Comparison of ENCODE assay signal across 11 mouse cellular contexts in genomic region chr4:13248406-13249005, GRCm38 (mm10).
DNase-seq lines count a peak whose midpoint lies in the region; ATAC-seq and TF ChIP-seq lines count a peak whose summit lies in the region.
"Had no signal": no experiment of that assay in that cellular context is flagged by ENCODE, and none has a peak within 500 bp of the region (broad histone marks: within the 10 kb centered on the region; RNA-seq: fewer than 3 reads in every experiment).

No protein-coding gene starts in this region.

- H3K4me1 ChIP-seq in heart, embryonic 12.5 days (replicated peaks) = peaks cover 3% of the 10 kb centered on the region; the same call in 1 of the 2 replicates
- H3K4me1 ChIP-seq: liver, embryonic 15.5 days had no signal

- no peak overlapping the region for H3K4me3 ChIP-seq in heart, embryonic 12.5 days
- H3K4me3 ChIP-seq: embryonic facial prominence, embryonic 13.5 days; kidney, embryonic 15.5 days; liver, embryonic 15.5 days had no signal

- H3K27ac ChIP-seq in heart, embryonic 12.5 days (ENCODE audit: poor library complexity, severe bottlenecking) = no peak overlapping the region
- H3K27ac ChIP-seq: embryonic facial prominence, embryonic 13.5 days; kidney, embryonic 15.5 days; liver, embryonic 15.5 days had no signal

- H3K4me2 ChIP-seq in heart, embryonic 12.5 days = no peak overlapping the region
- H3K4me2 ChIP-seq: embryonic facial prominence, embryonic 13.5 days; kidney, embryonic 15.5 days; liver, embryonic 15.5 days had no signal

- H3K36me3 ChIP-seq in heart, embryonic 12.5 days = no peaks in the 10 kb centered on the region
- H3K36me3 ChIP-seq: embryonic facial prominence, embryonic 13.5 days; kidney, embryonic 15.5 days; liver, embryonic 15.5 days had no signal

- WGBS in heart, embryonic 12.5 days = 89% methylated on average over 19 of the region's 19 CpGs

- no peak for DNase-seq in frontal cortex, postnatal 10 days (ENCODE audit: low spot score in 2 of 2)
- peak; percentile 87 for DNase-seq in brain, embryonic 14.5 days (ENCODE audit: low read depth)
- DNase-seq in frontal cortex, postnatal 14 days (ENCODE audit: low spot score in 2 of 2) = peak; percentile 8
- DNase-seq in left cerebral cortex, postnatal 36 days (ENCODE audit: low spot score in 2 of 2) = peak; percentile 39 to 47
- no peak for DNase-seq in spleen, postnatal 14 days (ENCODE audit: low spot score in 2 of 2)
- DNase-seq in retina, embryonic 14.5 days (ENCODE audit: low spot score) = no peak

- H3K27me3 ChIP-seq in heart, embryonic 12.5 days (replicated peaks) = no peaks in the 10 kb centered on the region
- H3K27me3 ChIP-seq: embryonic facial prominence, embryonic 13.5 days; kidney, embryonic 15.5 days; liver, embryonic 15.5 days had no signal

- ATAC-seq in frontal cortex, adult (ENCODE audit: low TSS enrichment) = peak; percentile 73
- ATAC-seq in heart, embryonic 12.5 days (ENCODE audit: insufficient number of reproducible peaks, low FRiP score) = no peak

- no peak for TF ChIP-seq CTCF in brain, embryonic 14.5 days (IDR thresholded peaks at IDR 0.05; ENCODE audit: borderline replicate concordance, extremely low read depth, insufficient read depth, insufficient read length)

- intact Hi-C loops in left cerebral cortex, postnatal 36 days (cut with DNase I) = no loop called here

- no peak overlapping the region for H3K9ac ChIP-seq in heart, embryonic 12.5 days
- H3K9ac ChIP-seq: embryonic facial prominence, embryonic 13.5 days; kidney, embryonic 15.5 days; liver, embryonic 15.5 days had no signal

- no peak for TF ChIP-seq POLR2A in brain, embryonic 14.5 days (IDR thresholded peaks at IDR 0.05; ENCODE audit: borderline replicate concordance, extremely low read depth, insufficient read depth, insufficient read length, poor library complexity, severe bottlenecking)

- no peaks in the 10 kb centered on the region for H3K9me3 ChIP-seq in heart, embryonic 12.5 days (replicated peaks)
- H3K9me3 ChIP-seq: embryonic facial prominence, embryonic 13.5 days; kidney, embryonic 15.5 days; liver, embryonic 15.5 days had no signal

Comparison
In these comparisons a context has a peak if more than half of its experiments do, and no peak if none do; other contexts are left out.
1. DNase-seq: peak in brain, embryonic 14.5 days (single experiment), frontal cortex, postnatal 14 days (2 of 2) and left cerebral cortex, postnatal 36 days (2 of 2); none in frontal cortex, postnatal 10 days (0 of 2), spleen, postnatal 14 days (0 of 2) and retina, embryonic 14.5 days (single experiment).